Mouse (Mus musculus): ENCODE data around the gene Knstrn. TPM values are rescaled to one million over a fixed set of nuclear protein-coding genes. Genes with fewer than 3 reads are reported as not detected.
A peak's percentile ranks its signal among the peaks of the same experiment; 100 is the strongest.

Knstrn gene
- 134 and 147 TPM in 2 replicates for polyA plus RNA-seq (2016; fragmentation: Nextera tagmentation; extraction: Ambion mirVana)

DNA sequence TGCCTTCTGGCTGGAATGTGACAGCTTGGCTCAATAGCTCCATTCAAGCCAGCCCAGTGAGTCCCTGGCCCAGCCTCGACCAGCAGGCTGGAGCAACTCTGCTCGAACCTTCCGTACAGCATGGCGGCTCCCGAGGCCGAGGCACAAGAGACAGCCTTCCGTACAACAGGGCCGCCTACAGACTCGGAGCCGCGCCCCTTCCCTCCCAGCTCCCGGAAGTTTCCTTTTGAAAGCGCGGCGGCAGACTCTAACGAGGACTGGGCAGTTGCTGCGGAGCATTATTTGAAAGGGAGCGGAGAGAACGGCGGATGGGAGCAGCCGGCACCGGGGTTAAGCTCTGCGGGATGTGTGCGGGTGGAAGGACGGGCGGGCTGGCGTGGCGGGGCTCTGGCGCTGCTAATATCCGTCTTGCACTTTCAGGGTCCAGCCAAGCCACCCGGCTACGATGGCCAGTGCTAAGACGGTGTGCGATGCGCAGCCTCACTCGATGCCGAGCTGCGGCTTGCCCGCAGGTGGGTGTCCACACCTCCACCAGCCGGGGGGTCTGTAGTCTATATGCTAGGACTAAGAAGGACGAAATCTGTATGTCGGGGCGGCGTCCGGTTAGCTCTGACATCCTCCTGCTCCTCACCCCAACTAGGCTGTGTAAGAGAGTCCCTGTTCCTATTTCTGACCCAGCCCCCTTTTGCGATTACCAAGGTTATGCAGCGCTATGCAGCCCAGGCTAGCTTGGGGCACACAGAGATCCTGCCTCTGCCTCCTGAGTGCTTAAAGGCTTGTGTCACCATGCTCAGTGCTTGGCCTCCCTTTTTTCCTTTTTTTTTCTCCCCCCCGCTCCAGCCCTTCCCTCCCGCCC lies at the start of gene Knstrn:
Gene Knstrn, plus strand, starts transcription at position 23 of the 856 bp plus-strand sequence.
- ATAC-seq (ENCODE audit: low FRiP score, low read depth) = peak; percentile 96
- no peaks in the 10 kb centered on the region for H3K9me3 ChIP-seq
- no peaks in the 10 kb centered on the region for H3K27me3 ChIP-seq
- peak within 1 kb of the TSS; percentile 54; the same call in 1 of the 2 replicates for H3K27ac ChIP-seq (replicated peaks)
- peaks cover 22% of the 10 kb centered on the region for H3K4me1 ChIP-seq
- H3K9ac ChIP-seq (replicated peaks) = peak within 1 kb of the TSS; percentile 59
- H3K36me3 ChIP-seq = peaks cover 20% of the 10 kb centered on the region
- WGBS = 1% methylated on average over 49 of the region's 49 CpGs
- H3K4me3 ChIP-seq = peak within 1 kb of the TSS; percentile 63
- H3K4me2 ChIP-seq (replicated peaks) = peak within 1 kb of the TSS; percentile 81

DNA sequence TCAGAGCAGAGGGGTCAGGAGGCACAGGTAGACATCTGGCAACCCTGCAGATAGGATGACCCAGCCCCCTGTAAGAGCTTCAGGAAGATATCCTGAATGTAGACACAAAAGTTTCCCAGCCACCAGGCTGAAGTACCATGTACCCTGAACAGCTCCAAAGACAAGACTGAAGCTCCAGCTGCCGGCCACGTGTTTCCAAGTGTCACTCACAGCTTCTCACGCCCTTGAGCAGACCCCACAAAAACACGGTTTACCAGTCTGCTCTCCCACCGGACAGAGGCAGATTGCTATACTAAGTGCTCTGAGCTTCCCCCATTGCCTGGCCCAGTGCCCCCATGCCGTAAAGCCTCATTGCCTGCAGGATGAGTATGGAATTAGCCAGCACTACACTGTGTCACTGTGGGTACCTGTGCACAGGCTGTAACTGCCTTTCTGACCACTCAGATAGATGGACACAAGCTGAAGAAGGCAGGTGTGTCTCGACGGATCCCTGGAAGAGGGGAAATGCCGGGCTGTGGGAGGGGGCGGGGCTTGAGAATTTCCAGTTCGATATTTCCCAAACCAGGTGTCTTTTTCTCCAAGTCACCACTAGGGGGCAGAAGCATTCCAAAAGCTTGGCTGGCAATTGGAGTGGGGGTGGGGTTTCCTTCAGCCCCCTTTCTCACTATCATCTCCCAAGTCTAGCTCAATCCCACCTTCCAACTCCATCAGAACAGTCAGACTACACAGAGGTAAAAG lies 49.5 kb upstream of the Knstrn start:
- 27% methylated on average over 11 of the region's 11 CpGs for WGBS
- no peak overlapping the region for H3K9ac ChIP-seq (replicated peaks)

DNA sequence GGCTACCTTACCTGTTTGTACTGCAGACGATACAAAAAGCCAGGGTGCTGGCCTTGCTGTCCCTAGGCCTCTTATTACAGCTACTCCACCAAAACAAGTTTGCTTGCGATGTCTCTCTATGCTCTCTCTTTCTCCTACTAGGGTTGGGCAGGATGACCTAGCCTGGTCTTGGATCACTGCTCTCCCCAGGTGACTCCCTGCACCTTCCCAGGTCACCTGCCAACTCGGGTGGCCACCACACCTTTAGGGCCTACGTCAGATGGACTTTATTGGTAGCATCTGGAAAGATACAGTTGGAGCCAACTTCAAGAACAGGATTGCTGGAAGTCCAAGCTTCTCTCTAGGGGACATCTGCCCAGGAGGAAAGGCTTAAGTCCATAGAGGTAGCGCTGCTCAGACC lies 48.9 kb upstream of the Knstrn start:
- H3K36me3 ChIP-seq = no peaks in the 10 kb centered on the region
- no peaks in the 10 kb centered on the region for H3K9me3 ChIP-seq
- H3K4me2 ChIP-seq (replicated peaks) = no peak overlapping the region
- H3K27ac ChIP-seq (replicated peaks) = no peak overlapping the region
- no peak overlapping the region for H3K4me3 ChIP-seq
- WGBS = 84% methylated on average over 5 of the region's 5 CpGs
- H3K27me3 ChIP-seq = peaks cover 23% of the 10 kb centered on the region
- peaks cover 37% of the 10 kb centered on the region for H3K4me1 ChIP-seq
- H3K9ac ChIP-seq (replicated peaks) = no peak overlapping the region
- ATAC-seq (ENCODE audit: low FRiP score, low read depth) = no peak

More for the DNA sequence above, 49.5 kb upstream of the Knstrn start:
- peaks cover 27% of the 10 kb centered on the region for H3K27me3 ChIP-seq
- no peak overlapping the region for H3K4me3 ChIP-seq
- no peak overlapping the region for H3K4me2 ChIP-seq (replicated peaks)
- H3K27ac ChIP-seq (replicated peaks) = no peak overlapping the region
- ATAC-seq (ENCODE audit: low FRiP score, low read depth) = no peak
- H3K9me3 ChIP-seq = no peaks in the 10 kb centered on the region
- peaks cover 42% of the 10 kb centered on the region for H3K4me1 ChIP-seq
- H3K36me3 ChIP-seq = no peaks in the 10 kb centered on the region

DNA sequence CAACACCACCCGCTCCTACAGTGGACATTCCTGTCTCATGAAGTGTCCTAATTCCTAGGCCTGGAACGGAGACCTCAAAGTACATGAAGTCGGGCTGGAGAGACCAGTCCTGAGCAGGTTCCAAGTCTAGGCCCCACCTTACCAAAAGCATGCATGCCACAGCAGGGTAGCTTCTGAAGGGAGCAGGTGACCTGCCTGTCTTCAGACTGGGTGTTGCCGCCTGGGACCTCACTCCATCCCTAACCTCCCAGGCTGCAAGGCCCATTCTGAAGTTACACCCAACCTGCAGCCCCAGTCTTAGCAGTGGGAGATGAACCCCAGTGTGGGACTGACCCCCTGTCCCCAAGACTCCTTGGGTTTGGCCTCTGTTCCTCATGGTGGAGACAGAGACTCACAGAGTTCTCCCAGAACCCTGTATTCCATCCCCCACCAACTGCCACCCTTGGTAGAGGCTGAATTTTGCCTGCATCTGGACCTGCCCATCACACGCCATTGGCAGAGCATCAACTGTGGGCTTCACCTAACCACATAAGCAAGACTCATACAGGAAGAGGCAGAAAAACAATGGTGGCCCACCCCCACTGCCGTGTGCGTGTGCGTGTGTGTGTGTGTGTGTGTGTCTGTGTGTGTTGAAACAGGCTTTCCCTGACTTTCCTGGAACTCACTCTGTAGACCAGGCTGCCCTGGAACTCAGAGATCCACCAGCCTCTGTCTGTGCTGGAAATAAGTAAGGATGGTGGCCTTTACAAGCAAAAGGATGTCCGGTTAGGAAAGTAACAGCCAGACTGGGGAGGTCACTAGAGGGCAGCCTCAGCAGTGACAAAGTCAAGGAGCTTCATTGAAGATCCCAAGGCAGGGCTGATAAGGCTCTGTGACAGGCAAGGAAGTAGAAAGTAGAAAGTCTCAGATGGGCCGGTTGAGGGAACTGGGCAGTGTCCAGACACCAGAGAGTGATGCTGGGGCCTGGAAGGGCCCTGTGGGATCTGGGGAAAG lies 47.5 kb upstream of the Knstrn start:
- no peak for ATAC-seq (ENCODE audit: low FRiP score, low read depth)
- WGBS = 76% methylated on average over 10 of the region's 10 CpGs
- no peak overlapping the region for H3K9ac ChIP-seq (replicated peaks)

DNA sequence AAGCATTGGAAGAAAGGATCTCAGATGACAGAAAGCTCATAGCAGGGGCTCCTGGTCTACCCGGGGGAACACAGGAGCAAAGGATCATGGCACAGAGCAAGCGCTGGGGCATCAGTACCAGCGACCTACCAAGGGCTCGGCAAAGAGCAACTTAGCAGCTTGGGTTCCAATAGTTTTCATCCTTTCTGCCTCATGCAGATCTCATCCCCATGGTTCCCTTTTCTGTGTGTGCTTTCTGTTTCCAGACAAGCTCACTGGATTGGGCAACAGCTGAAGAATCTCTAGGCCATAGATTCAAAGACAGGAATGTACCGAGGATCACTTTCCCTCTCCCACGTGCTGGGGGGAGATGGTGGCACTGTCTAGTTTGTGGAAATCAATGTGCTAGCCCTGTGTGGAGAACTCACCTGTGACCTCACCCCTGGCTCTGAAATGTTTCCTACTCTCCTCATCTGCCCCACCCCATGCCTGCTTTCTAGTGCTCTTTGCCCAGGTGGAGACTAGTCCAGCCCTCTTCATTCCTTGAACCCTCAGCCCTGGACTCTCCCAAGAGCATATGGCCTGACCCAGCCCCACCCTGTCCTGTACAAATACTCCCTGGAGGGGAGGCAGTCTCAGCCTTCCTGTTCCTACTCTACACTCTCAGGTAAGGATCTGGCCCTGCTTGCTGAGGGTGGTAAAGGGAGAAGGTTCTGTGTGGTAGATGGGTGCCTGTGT lies 41.5 kb upstream of the Knstrn start, which contains the start of gene Phgr1:
Gene Phgr1, plus strand, starts transcription at position 612 of the 717 bp plus-strand sequence.
- Histone ChIP-seq H3K4me3 (no peak within 1 kb of the TSS), H3K27me3 (peaks cover 4% of the 10 kb centered on the region; the same call in 1 of the 2 replicates), H3K27ac (replicated peaks) (no peak within 1 kb of the TSS), H3K4me2 (replicated peaks) (no peak within 1 kb of the TSS), H3K9me3 (no peaks in the 10 kb centered on the region), H3K36me3 (no peaks in the 10 kb centered on the region), H3K9ac (replicated peaks) (no peak within 1 kb of the TSS), H3K4me1 (no peaks in the 10 kb centered on the region)
- no peak for ATAC-seq (ENCODE audit: low FRiP score, low read depth)
- WGBS = 82% methylated on average over 6 of the region's 6 CpGs

More for the DNA sequence above, 47.5 kb upstream of the Knstrn start:
- Histone ChIP-seq H3K9me3 (no peaks in the 10 kb centered on the region), H3K4me1 (peaks cover 31% of the 10 kb centered on the region), H3K4me2 (replicated peaks) (no peak overlapping the region), H3K36me3 (no peaks in the 10 kb centered on the region), H3K27ac (replicated peaks) (no peak overlapping the region), H3K4me3 (no peak overlapping the region), H3K27me3 (peaks cover 18% of the 10 kb centered on the region)

DNA sequence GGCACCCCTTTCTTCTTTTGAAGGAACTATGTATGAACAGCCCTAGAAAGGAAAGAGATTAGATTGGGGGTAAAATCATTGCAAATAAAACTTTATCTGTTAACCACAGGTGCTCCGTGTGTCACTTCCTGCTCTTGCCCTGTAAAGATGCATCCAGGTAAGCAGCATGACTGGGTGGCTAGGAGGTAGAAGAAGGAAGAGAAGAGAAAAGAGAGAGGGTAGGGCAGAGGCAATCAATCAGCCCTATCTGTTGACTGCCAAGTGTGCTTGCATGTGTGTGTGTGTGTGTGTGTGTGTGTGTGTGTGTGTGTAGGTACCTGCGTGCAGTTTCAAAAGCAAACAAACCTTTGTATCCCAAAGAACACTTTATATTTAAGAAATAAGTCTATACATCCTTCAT lies 39.3 kb upstream of the Knstrn start:
- H3K4me3 ChIP-seq = no peak overlapping the region
- WGBS = 98% methylated on average over 2 of the region's 2 CpGs
- H3K9me3 ChIP-seq = no peaks in the 10 kb centered on the region

DNA sequence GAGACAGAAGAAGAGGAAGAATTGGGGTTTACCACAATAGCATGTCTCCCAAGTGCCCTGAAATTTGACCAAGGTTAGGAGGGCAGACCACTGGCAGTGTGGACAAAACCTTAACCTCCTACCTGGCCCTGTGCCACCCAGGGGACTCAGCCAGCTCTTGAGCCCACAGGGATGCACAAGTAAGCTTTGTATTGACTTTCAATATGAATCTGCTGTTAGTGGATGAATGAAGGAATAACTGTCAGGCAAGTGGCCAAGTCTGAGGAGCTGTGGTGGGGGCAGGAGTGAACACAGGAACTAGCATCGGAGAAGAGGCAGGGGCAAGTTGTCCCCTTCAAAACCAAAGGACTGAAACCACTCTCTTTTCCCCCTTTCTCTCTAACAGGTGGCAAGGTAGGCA lies 38.4 kb upstream of the Knstrn start:
- H3K4me1 ChIP-seq = peaks cover 11% of the 10 kb centered on the region
- H3K4me3 ChIP-seq = no peak overlapping the region
- no peak overlapping the region for H3K27ac ChIP-seq (replicated peaks)
- no peak for ATAC-seq (ENCODE audit: low FRiP score, low read depth)
- peaks cover 4% of the 10 kb centered on the region; the same call in 1 of the 2 replicates for H3K27me3 ChIP-seq
- H3K36me3 ChIP-seq = no peaks in the 10 kb centered on the region
- no peak overlapping the region for H3K4me2 ChIP-seq (replicated peaks)
- H3K9me3 ChIP-seq = no peaks in the 10 kb centered on the region
- no peak overlapping the region for H3K9ac ChIP-seq (replicated peaks)
- 100% methylated on average over 1 of the region's 1 CpGs for WGBS

More for the DNA sequence above, 39.3 kb upstream of the Knstrn start:
- Histone ChIP-seq H3K9ac (replicated peaks) (no peak overlapping the region), H3K4me2 (replicated peaks) (no peak overlapping the region), H3K27me3 (peaks cover 4% of the 10 kb centered on the region; the same call in 1 of the 2 replicates), H3K4me1 (peaks cover 4% of the 10 kb centered on the region), H3K36me3 (no peaks in the 10 kb centered on the region), H3K27ac (replicated peaks) (no peak overlapping the region)
- no peak for ATAC-seq (ENCODE audit: low FRiP score, low read depth)

DNA sequence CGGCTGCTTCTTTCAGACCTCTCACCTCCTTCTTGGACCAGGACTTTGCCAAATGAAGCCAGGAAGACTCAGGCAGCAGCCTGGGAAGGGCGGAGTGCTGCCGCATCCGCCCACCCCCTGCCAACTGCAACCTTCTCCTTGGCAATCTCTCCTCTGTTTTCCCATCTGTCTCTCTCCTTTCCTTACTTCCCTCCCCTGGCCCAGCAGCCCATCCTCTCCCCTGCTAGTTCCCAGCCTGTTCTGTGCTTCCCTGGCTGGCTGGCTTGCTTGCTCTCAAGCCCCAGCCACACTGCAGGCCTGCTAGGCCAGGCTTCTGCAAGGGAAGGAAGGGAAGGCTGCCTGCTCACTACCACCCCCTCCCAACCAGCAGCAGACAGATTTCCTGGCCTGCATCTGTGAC lies 38.0 kb upstream of the Knstrn start:
- no peaks in the 10 kb centered on the region for H3K9me3 ChIP-seq
- 0 out of 2 replicates have a peak overlapping the region, but pooled peaks have one; percentile 20 for H3K9ac ChIP-seq (replicated peaks)
- H3K4me2 ChIP-seq (replicated peaks) = no peak overlapping the region
- WGBS = 48% methylated on average over 4 of the region's 4 CpGs
- H3K27me3 ChIP-seq = peaks cover 4% of the 10 kb centered on the region; the same call in 1 of the 2 replicates
- H3K27ac ChIP-seq (replicated peaks) = no peak overlapping the region
- H3K4me3 ChIP-seq = no peak overlapping the region
- no peaks in the 10 kb centered on the region for H3K36me3 ChIP-seq
- H3K4me1 ChIP-seq = peaks cover 12% of the 10 kb centered on the region
- no peak for ATAC-seq (ENCODE audit: low FRiP score, low read depth)

DNA sequence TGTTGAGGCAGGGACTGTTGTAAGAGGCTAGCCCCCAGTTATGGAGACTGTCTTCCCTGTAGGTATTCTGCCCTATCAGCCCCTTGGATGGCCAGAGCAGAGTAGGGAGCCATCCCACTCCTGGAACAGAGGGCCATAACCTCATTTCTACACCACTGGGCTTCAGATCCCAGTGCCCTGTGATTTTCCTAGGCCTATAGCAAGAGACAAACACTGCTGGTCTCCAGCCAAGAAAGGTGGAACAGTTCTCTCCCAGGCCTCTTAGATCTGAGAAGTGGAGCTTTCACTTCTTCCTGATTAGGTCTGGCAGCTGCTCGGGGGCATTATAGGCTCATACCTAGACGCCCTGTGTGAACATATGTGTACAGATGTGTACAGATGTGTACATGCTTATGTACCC lies 37.5 kb upstream of the Knstrn start:
- ATAC-seq (ENCODE audit: low FRiP score, low read depth) = no peak
- H3K9ac ChIP-seq (replicated peaks) = 0 out of 2 replicates have a peak overlapping the region, but pooled peaks have one; percentile 20
- H3K27ac ChIP-seq (replicated peaks) = no peak overlapping the region

DNA sequence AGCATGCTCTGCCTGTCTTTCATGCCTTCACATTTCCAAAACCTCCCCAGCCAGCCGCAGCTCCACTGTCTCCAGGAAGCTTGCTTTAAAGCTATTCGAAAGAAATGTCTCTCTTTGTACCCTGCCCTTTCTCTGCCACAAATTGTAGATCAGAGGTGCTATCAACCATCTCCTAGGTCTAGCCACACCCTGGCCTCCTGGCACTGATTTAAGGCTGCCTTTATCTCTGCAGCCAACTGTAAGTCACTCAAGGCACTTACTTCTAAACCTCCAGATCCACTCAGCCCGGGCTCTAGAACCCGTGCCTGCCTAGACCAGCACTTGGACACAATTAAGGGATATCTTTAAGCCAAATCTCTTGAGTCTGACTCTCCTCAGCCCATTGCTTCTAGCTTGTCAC lies 35.4 kb upstream of the Knstrn start:
- 77% methylated on average over 4 of the region's 4 CpGs for WGBS
- H3K9me3 ChIP-seq = no peaks in the 10 kb centered on the region
- H3K27me3 ChIP-seq = peaks cover 4% of the 10 kb centered on the region
- H3K9ac ChIP-seq (replicated peaks) = no peak overlapping the region
- H3K4me3 ChIP-seq = no peak overlapping the region
- ATAC-seq (ENCODE audit: low FRiP score, low read depth) = no peak
- H3K27ac ChIP-seq (replicated peaks) = no peak overlapping the region
- H3K4me1 ChIP-seq = peaks cover 15% of the 10 kb centered on the region
- H3K36me3 ChIP-seq = no peaks in the 10 kb centered on the region
- H3K4me2 ChIP-seq (replicated peaks) = no peak overlapping the region

More for the DNA sequence above, 37.5 kb upstream of the Knstrn start:
- no peak overlapping the region for H3K4me3 ChIP-seq
- 73% methylated on average over 2 of the region's 2 CpGs for WGBS
- H3K4me1 ChIP-seq = peaks cover 15% of the 10 kb centered on the region
- H3K4me2 ChIP-seq (replicated peaks) = no peak overlapping the region
- no peaks in the 10 kb centered on the region for H3K9me3 ChIP-seq
- H3K36me3 ChIP-seq = no peaks in the 10 kb centered on the region
- H3K27me3 ChIP-seq = peaks cover 4% of the 10 kb centered on the region; the same call in 1 of the 2 replicates

Data from midbrain, embryonic 12.5 days (tissue).